Mouse (Mus musculus) kidney, adult 2 months (tissue): Measurements from ENCODE around the gene Zbtb48. TPM values are rescaled to one million over a fixed set of nuclear protein-coding genes. Genes with fewer than 3 reads are reported as not detected.

Experiments used
- DNase-seq: peaks from one replicate; pipeline ENCODE4 v3.0.0; 2021
- H3K27ac ChIP-seq: fragments of 200-500 bp; 2 replicates; pipeline ENCODE4 v1.5.1; 2012; ENCODE audit warnings: low read depth, low read length, control low read depth, inconsistent platforms; ENCODE audit not compliant: insufficient read depth
- H3K27me3 ChIP-seq: fragments of 200-500 bp; replicated peaks from 2 replicates; pipeline ENCODE4 v1.6.1; 2012; ENCODE audit warnings: mild to moderate bottlenecking, moderate library complexity, low read length, inconsistent platforms; ENCODE audit not compliant: control insufficient read depth, insufficient read depth
- H3K36me3 ChIP-seq: fragments of 200-500 bp; 2 replicates; pipeline ENCODE4 v1.6.1; 2012; ENCODE audit warnings: mild to moderate bottlenecking, moderate library complexity, low read length, inconsistent platforms; ENCODE audit not compliant: control insufficient read depth, insufficient read depth
- H3K4me1 ChIP-seq: fragments of 200-500 bp; 2 replicates; pipeline ENCODE4 v1.6.1; 2011; ENCODE audit warnings: low read length; ENCODE audit not compliant: control insufficient read depth, insufficient read depth
- H3K4me3 ChIP-seq: fragments of 200-500 bp; 2 replicates; pipeline ENCODE4 v1.5.1; 2011; ENCODE audit warnings: mild to moderate bottlenecking, low read depth, low read length, control low read depth; ENCODE audit not compliant: insufficient read depth
- CTCF ChIP-seq: fragments of 200-500 bp; conservative IDR thresholded peaks from 2 replicates; pipeline ENCODE4 v1.5.1; 2011; ENCODE audit warnings: low read depth, mild to moderate bottlenecking, control low read depth, low read length, moderate library complexity, mixed read lengths; ENCODE audit not compliant: insufficient read depth, insufficient read length
- POLR2A ChIP-seq: fragments of 200-500 bp; IDR thresholded peaks from one replicate; pipeline ENCODE4 v1.6.1; 2011; ENCODE audit warnings: low read depth, low read length, control low read depth
- WGBS: fragments of 180-500 bp; shearing (Covaris S2); methylation state at CpG from one replicate; pipeline ENCODE4 v1.1.7; 2018; 5-methylcytosine and 5-hydroxymethylcytosine counted together
- polyA plus RNA-seq: library from polyadenylated mRNA; depleted of rRNA; stranded (reverse); fragments of >200 nt; gene quantifications from 2 replicates; pipeline ENCODE4 v1.2.3, GENCODE M21; 2012

Zbtb48 gene
- polyA plus RNA-seq, 1 experiment, result 11.0 TPM

DNA sequence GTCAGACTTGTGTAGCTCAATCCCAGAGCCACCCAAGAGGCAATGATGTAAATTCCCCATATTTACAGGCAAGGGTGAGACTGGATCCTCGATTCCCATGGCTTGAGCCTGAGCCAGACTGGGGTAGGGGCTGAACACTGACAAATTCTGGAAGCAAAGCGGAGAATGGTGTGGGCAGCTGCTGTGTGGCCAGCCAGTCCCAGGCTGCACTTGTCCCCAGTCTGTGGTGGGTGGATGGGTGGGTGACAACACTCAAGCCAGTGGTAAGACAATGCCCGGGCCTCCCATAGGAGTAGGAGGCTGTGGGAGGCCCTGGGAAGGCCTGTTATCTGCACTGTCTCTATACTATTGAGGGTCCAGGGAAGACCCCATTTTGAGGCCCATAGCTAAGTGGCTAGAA lies 41.8 kb upstream of the Zbtb48 start:
- no peaks in the 10 kb centered on the region for H3K27me3 ChIP-seq
- no peak overlapping the region for H3K27ac ChIP-seq
- no peaks in the 10 kb centered on the region; the same call in 1 of the 2 replicates for H3K4me1 ChIP-seq
- no peak for DNase-seq
- H3K36me3 ChIP-seq, result no peaks in the 10 kb centered on the region
- 90% methylated on average over 3 of the region's 3 CpGs for WGBS
- TF ChIP-seq POLR2A (no peak), CTCF (no peak)
- H3K4me3 ChIP-seq, result no peak overlapping the region

GRCm38 (mm10) chr4:152068166-152068724 lies 40.8 kb upstream of the Zbtb48 start:
- Histone ChIP-seq H3K36me3 (no peaks in the 10 kb centered on the region), H3K4me1 (no peaks in the 10 kb centered on the region; the same call in 1 of the 2 replicates), H3K27me3 (no peaks in the 10 kb centered on the region), H3K4me3 (no peak overlapping the region), H3K27ac (no peak overlapping the region)
- no peak for DNase-seq
- TF ChIP-seq POLR2A (no peak), CTCF (no peak)
- 82% methylated on average over 6 of the region's 6 CpGs for WGBS

- H3K36me3 ChIP-seq, result no peaks in the 10 kb centered on the region
- H3K27me3 ChIP-seq, result no peaks in the 10 kb centered on the region
- no peak overlapping the region for H3K4me3 ChIP-seq
- no peak for DNase-seq
- no peak overlapping the region for H3K27ac ChIP-seq
- H3K4me1 ChIP-seq, result peaks cover 3% of the 10 kb centered on the region; the same call in 1 of the 2 replicates
- no peak for TF ChIP-seq POLR2A
- no peak for TF ChIP-seq CTCF
Observed at GRCm38 (mm10) chr4:152067280-152067679, 39.8 kb upstream of the Zbtb48 start.

GRCm38 (mm10) chr4:152062390-152063110 lies 35.1 kb upstream of the Zbtb48 start:
- peaks cover 9% of the 10 kb centered on the region for H3K4me1 ChIP-seq
- no peaks in the 10 kb centered on the region for H3K27me3 ChIP-seq
- no peaks in the 10 kb centered on the region for H3K36me3 ChIP-seq
- H3K27ac ChIP-seq, result peak overlapping the region; percentile 58; the same call in 1 of the 2 replicates
- TF ChIP-seq CTCF (0 out of 2 replicates have a peak, but pooled peaks have one; percentile 15), POLR2A (no peak)
- WGBS, result 45% methylated on average over 9 of the region's 9 CpGs
- H3K4me3 ChIP-seq, result no peak overlapping the region
- DNase-seq, result peak; percentile 90

DNA sequence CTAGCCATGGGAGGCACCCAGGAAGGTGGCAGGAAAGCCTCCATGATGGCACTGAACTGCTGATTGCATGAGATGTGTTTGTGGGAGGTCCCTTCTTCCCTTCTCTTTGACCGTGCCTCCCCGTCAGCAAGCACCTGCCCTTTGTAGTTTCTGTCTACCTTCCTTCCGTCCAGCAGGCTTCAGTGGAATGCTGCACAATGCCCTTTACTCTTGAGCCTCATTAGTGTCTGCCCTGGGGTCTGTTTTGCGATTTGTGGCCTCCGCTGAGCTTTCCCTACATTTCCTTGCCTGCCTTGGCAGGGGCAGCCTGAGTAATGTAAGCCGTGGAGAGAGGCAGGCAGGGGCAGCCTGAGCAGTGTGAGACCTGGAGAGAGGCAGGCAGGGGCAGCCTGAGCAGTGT lies 17.1 kb upstream of the Zbtb48 start:
- 50% methylated on average over 6 of the region's 6 CpGs for WGBS

DNA sequence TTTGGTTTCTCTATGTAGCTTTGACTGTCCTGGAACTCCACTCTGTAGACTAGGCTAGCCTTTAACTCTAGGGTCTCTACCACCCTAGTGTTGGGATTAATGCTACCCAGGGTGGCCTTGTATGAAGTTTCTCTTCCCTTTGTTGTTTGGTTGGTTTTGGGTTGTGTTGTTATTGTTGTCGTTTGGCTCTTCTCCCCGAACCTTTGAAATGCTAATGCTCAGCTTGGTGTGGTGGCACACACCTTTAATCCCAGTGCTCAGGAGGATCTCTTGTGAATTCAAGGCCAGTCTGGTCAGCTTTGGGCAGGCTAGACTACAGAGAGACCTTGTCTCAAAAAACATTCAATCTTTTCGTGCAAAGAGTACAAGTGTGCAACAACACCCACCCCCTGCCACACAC lies 15.7 kb upstream of the Zbtb48 start:
- Histone ChIP-seq H3K4me3 (no peak overlapping the region), H3K27me3 (no peaks in the 10 kb centered on the region), H3K27ac (no peak overlapping the region), H3K4me1 (peaks cover 10% of the 10 kb centered on the region), H3K36me3 (peaks cover 2% of the 10 kb centered on the region; the same call in 1 of the 2 replicates)
- no peak for DNase-seq
- TF ChIP-seq CTCF, result no peak
- TF ChIP-seq POLR2A, result no peak
- 85% methylated on average over 3 of the region's 3 CpGs for WGBS

More for the DNA sequence above, 17.1 kb upstream of the Zbtb48 start:
- Histone ChIP-seq H3K4me1 (peaks cover 10% of the 10 kb centered on the region), H3K27ac (peak overlapping the region; percentile 84), H3K27me3 (no peaks in the 10 kb centered on the region), H3K36me3 (peaks cover 2% of the 10 kb centered on the region; the same call in 1 of the 2 replicates), H3K4me3 (no peak overlapping the region)
- peak; percentile 62 for DNase-seq
- TF ChIP-seq CTCF (no peak), POLR2A (no peak)

- peaks cover 10% of the 10 kb centered on the region for H3K4me1 ChIP-seq
- 67% methylated on average over 22 of the region's 22 CpGs for WGBS
- no peak overlapping the region for H3K27ac ChIP-seq
- DNase-seq, result no peak
- no peak overlapping the region for H3K4me3 ChIP-seq
- H3K27me3 ChIP-seq, result no peaks in the 10 kb centered on the region
- H3K36me3 ChIP-seq, result peaks cover 2% of the 10 kb centered on the region; the same call in 1 of the 2 replicates
- no peak for TF ChIP-seq CTCF
- TF ChIP-seq POLR2A, result no peak
Observed at GRCm38 (mm10) chr4:152041924-152042641, 14.6 kb upstream of the Zbtb48 start.
